ENCODE assay signal across 16 mouse cellular contexts in genomic region chr6:54387751-54388150, GRCm38 (mm10).
"Had no signal": no experiment of that assay in that cellular context is flagged by ENCODE, and none has a peak within 500 bp of the region (broad histone marks: within the 10 kb centered on the region; RNA-seq: fewer than 3 reads in every experiment).

No protein-coding gene starts in this region.

- H3K4me3 ChIP-seq: intestine, embryonic 15.5 days; kidney, embryonic 15.5 days; limb, embryonic 15.5 days; liver, embryonic 12.5 days; midbrain, embryonic 10.5 days; myocyte; neural tube, embryonic 15.5 days had no signal

- DNase-seq: kidney, adult 2 months; kidney, postnatal 25 days; layer of hippocampus, adult 9-11 months; lung, embryonic 14.5 days; lung, postnatal 10 days; lung, postnatal 4 days; midbrain, embryonic 14.5 days; thymus, postnatal 4 days had no signal

- H3K4me1 ChIP-seq: liver, embryonic 12.5 days had no signal

- H3K27ac ChIP-seq: intestine, embryonic 15.5 days; kidney, embryonic 15.5 days; limb, embryonic 15.5 days; liver, embryonic 12.5 days; midbrain, embryonic 10.5 days; neural tube, embryonic 15.5 days; stomach, postnatal 0 days had no signal
